Mouse (Mus musculus) intestine, embryonic 14.5 days (tissue): ENCODE data around the gene Prr15. TPM values are rescaled to one million over a fixed set of nuclear protein-coding genes. Genes with fewer than 3 reads are reported as not detected.

Experiments used
- ATAC-seq: fragments of 200-750 bp; cut with Nextera tagmentation; replicated peaks from 2 replicates; pipeline ENCODE4 v1.8.0; 2017; ENCODE audit warnings: low read depth, moderate number of reproducible peaks, moderate TSS enrichment, moderate library complexity; ENCODE audit not compliant: low FRiP score, low TSS enrichment
- DNase-seq: peaks from one replicate; pipeline ENCODE4 v3.0.0-alpha.2; 2018; ENCODE audit warnings: low spot score
- H3K27ac ChIP-seq: fragments of 300-500 bp; sonication (generic); 2 replicates; pipeline ENCODE4 v1.5.1; 2014; ENCODE audit warnings: low read depth, mild to moderate bottlenecking, control low read depth
- H3K27me3 ChIP-seq: fragments of 300-500 bp; sonication (generic); replicated peaks from 2 replicates; pipeline ENCODE4 v1.6.1; 2014; ENCODE audit warnings: low read length, control low read depth; ENCODE audit not compliant: control insufficient read depth, insufficient read depth
- H3K36me3 ChIP-seq: fragments of 300-500 bp; sonication (generic); 2 replicates; pipeline ENCODE4 v1.6.1; 2014; ENCODE audit warnings: low read length, control low read depth; ENCODE audit not compliant: control insufficient read depth, insufficient read depth
- H3K4me1 ChIP-seq: fragments of 300-500 bp; sonication (generic); replicated peaks from 2 replicates; pipeline ENCODE4 v1.6.1; 2014; ENCODE audit warnings: low read length, control low read depth, mixed read lengths; ENCODE audit not compliant: control insufficient read depth, insufficient read depth
- H3K4me2 ChIP-seq: fragments of 300-500 bp; sonication (generic); 2 replicates; pipeline ENCODE4 v1.6.1; 2014; ENCODE audit warnings: low read length
- H3K4me3 ChIP-seq: fragments of 300-500 bp; sonication (generic); 2 replicates; pipeline ENCODE4 v1.5.1; 2014; ENCODE audit warnings: low read depth, low read length, control low read depth, mixed read lengths
- H3K9ac ChIP-seq: fragments of 300-500 bp; sonication (generic); 2 replicates; pipeline ENCODE4 v1.6.1; 2014; ENCODE audit warnings: mild to moderate bottlenecking, low read length
- H3K9me3 ChIP-seq: fragments of 300-500 bp; sonication (generic); 2 replicates; pipeline ENCODE4 v1.6.1; 2016; ENCODE audit warnings: low read length, control low read depth; ENCODE audit not compliant: control insufficient read depth
- WGBS: fragments of 180-500 bp; shearing (Covaris S2); extraction: QIAGEN DNeasy Blood & Tissue Kit; methylation state at CpG from one replicate; pipeline ENCODE4 v1.1.7; 2014; 5-methylcytosine and 5-hydroxymethylcytosine counted together
- polyA plus RNA-seq: library from polyadenylated mRNA; unstranded; fragments of >200 nt; fragmentation: Nextera tagmentation; extraction: Ambion mirVana; gene quantifications from 2 replicates; pipeline ENCODE4 v1.2.1, GENCODE M21; 2014

Gene Prr15
- polyA plus RNA-seq, 1 experiment from 2014 or later, result 8.6 TPM

DNA sequence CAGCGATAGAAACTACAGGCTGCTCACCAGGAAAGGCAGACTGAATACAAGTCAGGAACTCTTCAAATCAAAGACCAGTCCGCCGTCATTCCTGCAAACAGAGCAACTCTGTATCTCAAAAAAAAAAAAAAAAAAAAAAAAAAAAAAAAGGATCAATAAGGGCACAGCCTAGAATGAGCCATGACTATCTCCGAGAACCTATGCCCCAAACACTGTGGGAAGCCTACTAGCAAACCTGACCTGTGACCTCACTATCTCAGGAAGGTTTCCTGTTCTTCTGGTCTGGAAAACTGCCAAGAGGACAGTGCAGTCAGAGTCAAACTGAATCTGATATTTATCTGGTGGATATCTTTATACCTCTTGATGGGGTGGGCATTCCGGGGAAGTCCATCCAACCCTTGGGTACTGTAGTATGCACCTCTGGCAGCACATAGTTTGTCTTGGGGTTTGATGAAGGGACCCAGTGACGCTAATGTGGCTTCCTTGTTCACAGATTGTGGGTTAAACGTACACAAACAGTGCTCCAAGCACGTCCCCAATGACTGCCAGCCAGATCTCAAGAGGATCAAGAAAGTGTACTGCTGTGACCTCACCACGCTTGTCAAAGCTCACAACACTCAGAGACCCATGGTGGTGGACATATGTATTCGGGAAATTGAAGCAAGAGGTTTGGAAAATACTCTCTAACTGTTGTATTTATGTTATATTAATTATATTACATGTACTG, 35.7 kb upstream of the Prr15 start:
- DNase-seq, result no peak
- no peaks in the 10 kb centered on the region for H3K36me3 ChIP-seq
- peak; percentile 43; the same call in 1 of the 2 replicates for ATAC-seq
- no peak overlapping the region for H3K4me2 ChIP-seq
- no peaks in the 10 kb centered on the region for H3K9me3 ChIP-seq
- 55% methylated on average over 10 of the region's 10 CpGs for WGBS
- no peaks in the 10 kb centered on the region for H3K27me3 ChIP-seq
- H3K27ac ChIP-seq, result no peak overlapping the region
- H3K4me3 ChIP-seq, result no peak overlapping the region
- no peak overlapping the region for H3K9ac ChIP-seq
- no peaks in the 10 kb centered on the region; the same call in 1 of the 2 replicates for H3K4me1 ChIP-seq

DNA sequence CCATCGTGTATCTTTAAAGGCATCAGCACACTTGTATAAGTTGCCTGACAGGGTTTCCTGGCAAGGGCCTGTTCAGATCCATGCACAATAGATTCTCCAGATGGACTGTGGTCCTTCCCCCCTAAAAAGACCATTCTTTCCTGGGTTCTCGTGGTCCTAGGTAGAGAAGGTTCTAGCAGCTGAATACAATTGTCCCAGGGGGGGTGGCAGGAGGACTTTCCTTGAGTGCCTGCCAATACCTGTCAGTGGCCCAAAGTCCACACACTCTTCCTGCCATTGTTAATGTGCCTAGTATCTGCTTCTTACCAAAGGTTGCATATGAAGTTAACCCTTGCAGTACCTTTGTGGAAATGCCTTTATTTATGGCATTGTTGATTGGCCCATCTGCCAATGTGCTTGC, 28.4 kb upstream of the Prr15 start:
- 86% methylated on average over 2 of the region's 2 CpGs for WGBS

DNA sequence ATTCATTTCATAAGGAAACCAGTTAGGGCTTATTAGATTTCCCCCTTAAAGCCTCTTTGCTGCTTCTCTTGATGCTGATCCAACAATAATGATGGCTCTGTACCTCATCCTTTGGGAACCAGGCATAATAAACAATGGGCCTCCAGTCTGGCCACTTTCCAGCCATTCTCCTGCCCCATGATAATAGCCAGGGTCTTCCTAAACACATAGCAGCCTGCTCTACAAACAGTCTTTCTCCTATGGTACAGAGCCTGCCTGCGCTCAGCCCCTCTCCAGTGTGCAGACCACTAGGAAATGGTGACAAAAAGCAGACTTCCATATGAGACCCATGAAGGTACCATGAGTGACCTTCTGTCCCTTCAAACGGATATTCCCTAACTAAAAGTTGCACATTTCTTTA, 26.2 kb upstream of the Prr15 start:
- no peak; the same call in 1 of the 2 replicates for ATAC-seq
- DNase-seq, result no peak
- H3K9ac ChIP-seq, result no peak overlapping the region
- no peaks in the 10 kb centered on the region for H3K36me3 ChIP-seq
- H3K27ac ChIP-seq, result peak overlapping the region; percentile 33
- WGBS, result 37% methylated on average over 2 of the region's 2 CpGs
- no peaks in the 10 kb centered on the region for H3K27me3 ChIP-seq
- H3K4me2 ChIP-seq, result no peak overlapping the region
- no peak overlapping the region for H3K4me3 ChIP-seq
- H3K9me3 ChIP-seq, result no peaks in the 10 kb centered on the region
- peaks cover 10% of the 10 kb centered on the region; the same call in 1 of the 2 replicates for H3K4me1 ChIP-seq

More for the DNA sequence above, 28.4 kb upstream of the Prr15 start:
- no peak overlapping the region for H3K4me3 ChIP-seq
- H3K9me3 ChIP-seq, result no peaks in the 10 kb centered on the region
- H3K27me3 ChIP-seq, result no peaks in the 10 kb centered on the region
- H3K4me1 ChIP-seq, result peaks cover 10% of the 10 kb centered on the region; the same call in 1 of the 2 replicates
- no peak for ATAC-seq
- no peak overlapping the region for H3K9ac ChIP-seq
- no peak for DNase-seq
- no peaks in the 10 kb centered on the region for H3K36me3 ChIP-seq
- no peak overlapping the region for H3K27ac ChIP-seq
- no peak overlapping the region for H3K4me2 ChIP-seq

DNA sequence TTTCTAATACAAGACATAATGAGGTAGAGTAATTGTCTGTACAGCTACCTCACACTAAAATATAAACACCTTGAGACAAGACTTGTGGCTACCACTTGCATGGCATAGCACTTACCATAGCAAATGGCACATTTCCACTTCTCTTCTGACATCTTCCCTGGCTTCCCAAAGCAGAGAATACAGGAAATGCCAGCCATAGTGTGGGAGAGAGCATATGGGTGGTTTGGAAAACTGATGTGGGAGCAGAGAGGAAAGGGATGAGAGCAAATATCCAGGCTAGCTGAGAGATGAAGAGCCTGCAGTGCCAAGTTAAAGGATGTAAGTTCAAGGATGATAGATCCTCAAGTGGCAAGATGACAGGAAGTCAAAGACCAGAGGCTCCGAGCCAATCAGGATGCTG, 19.9 kb upstream of the Prr15 start:
- Histone ChIP-seq H3K4me2 (no peak overlapping the region), H3K4me1 (no peaks in the 10 kb centered on the region), H3K9ac (no peak overlapping the region), H3K27me3 (no peaks in the 10 kb centered on the region), H3K4me3 (no peak overlapping the region), H3K27ac (no peak overlapping the region), H3K36me3 (no peaks in the 10 kb centered on the region), H3K9me3 (no peaks in the 10 kb centered on the region)
- ATAC-seq, result no peak
- WGBS, result 62% methylated on average over 1 of the region's 1 CpGs
- DNase-seq, result no peak

DNA sequence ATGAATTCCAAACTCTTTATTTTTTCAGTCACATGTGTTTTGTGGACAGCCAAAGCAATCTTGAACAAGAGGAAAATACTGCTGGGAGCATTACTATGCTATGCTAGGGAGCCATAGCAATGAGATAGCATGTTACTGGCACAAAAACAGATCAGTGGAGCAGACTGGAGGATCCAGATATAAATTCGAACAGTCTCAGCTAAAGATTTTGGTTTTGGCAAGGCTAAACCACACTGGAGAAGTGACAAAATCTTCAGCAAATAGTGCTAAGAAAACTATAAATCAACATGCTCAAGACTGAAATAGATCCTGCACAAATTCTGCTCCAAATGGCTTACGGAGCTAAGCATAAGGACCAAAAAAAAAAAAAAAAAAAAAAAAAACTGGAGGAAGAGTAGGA, 12.6 kb upstream of the Prr15 start:
- H3K4me3 ChIP-seq, result no peak overlapping the region
- H3K36me3 ChIP-seq, result no peaks in the 10 kb centered on the region
- H3K27ac ChIP-seq, result no peak overlapping the region
- H3K4me2 ChIP-seq, result no peak overlapping the region
- no peaks in the 10 kb centered on the region for H3K27me3 ChIP-seq
- no peak for ATAC-seq
- no peaks in the 10 kb centered on the region for H3K4me1 ChIP-seq
- 88% methylated on average over 2 of the region's 2 CpGs for WGBS
- no peaks in the 10 kb centered on the region for H3K9me3 ChIP-seq
- DNase-seq, result no peak
- no peak overlapping the region for H3K9ac ChIP-seq

DNA sequence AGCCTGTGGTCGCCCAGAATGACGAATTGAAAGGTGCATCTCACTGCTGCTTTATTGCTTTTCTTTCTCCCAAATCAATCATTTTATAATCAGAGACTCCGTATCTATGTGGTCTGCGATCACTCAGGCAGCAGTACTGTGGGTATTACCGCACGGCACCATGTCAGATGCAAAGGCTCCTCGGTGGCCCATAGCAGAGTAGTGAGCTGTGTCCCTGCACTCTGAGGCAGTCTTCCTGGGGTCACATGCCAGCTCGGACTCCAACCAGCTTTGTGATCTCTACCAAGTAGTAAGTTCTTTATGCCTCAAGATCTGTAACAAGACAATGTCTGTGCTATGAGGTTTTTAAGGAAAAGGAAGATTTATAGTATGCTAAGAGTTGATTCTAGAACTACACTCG, 7.0 kb upstream of the Prr15 start:
- Histone ChIP-seq H3K9me3 (no peaks in the 10 kb centered on the region), H3K27me3 (no peaks in the 10 kb centered on the region), H3K27ac (no peak overlapping the region), H3K4me1 (no peaks in the 10 kb centered on the region), H3K4me2 (no peak overlapping the region), H3K36me3 (no peaks in the 10 kb centered on the region), H3K9ac (no peak overlapping the region), H3K4me3 (no peak overlapping the region)
- ATAC-seq (no peak), DNase-seq (no peak)
- 82% methylated on average over 9 of the region's 9 CpGs for WGBS

DNA sequence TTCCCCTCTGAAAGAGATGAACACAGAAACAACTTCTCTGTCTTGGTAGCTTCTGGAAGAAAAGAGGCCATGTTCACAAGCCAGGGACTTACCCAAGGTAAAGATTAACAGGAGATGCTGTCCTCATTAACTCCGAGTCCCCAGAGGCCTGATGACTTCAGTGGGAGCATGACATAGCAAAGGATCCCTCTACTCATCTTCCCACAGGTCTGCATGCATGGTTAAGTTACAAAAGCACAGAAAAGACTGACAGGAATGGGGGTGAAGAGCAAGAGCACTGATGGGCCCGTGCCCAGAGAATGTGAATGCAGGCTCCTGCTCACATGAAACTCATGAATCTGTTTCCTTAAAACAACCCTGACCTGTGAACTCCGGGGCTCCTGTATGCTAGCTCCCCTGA, 6.4 kb upstream of the Prr15 start:
- DNase-seq, result no peak
- H3K4me3 ChIP-seq, result no peak overlapping the region
- no peaks in the 10 kb centered on the region for H3K36me3 ChIP-seq
- no peak overlapping the region for H3K27ac ChIP-seq
- 67% methylated on average over 3 of the region's 3 CpGs for WGBS
- no peak overlapping the region for H3K9ac ChIP-seq
- H3K9me3 ChIP-seq, result no peaks in the 10 kb centered on the region
- H3K4me1 ChIP-seq, result no peaks in the 10 kb centered on the region
- H3K4me2 ChIP-seq, result no peak overlapping the region
- ATAC-seq, result no peak
- peaks cover 3% of the 10 kb centered on the region; the same call in 1 of the 2 replicates for H3K27me3 ChIP-seq

DNA sequence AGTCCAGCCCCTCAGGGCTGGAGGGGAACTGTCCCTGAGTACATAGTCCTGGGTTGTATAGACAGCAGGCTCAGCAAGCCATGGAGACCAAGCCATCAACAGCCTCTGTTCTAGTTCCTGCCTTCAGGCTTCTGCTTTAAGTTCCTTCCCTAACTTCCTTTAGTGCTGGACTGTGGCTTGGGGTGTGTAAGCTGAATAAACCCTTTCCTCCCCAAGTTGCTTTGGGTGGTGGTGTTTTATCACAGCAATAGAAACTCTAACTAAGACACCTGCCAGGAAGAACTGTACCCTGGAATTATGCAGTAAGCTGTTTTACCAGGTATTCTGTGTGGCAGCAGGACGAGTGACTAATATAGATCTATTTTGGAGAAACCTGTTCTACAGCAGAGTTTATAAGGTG, 5.4 kb upstream of the Prr15 start:
- no peak overlapping the region for H3K9ac ChIP-seq
- H3K4me3 ChIP-seq, result no peak overlapping the region
- H3K27me3 ChIP-seq, result peaks cover 10% of the 10 kb centered on the region; the same call in 1 of the 2 replicates
- no peak for DNase-seq
- no peaks in the 10 kb centered on the region for H3K4me1 ChIP-seq
- no peaks in the 10 kb centered on the region for H3K36me3 ChIP-seq
- no peaks in the 10 kb centered on the region for H3K9me3 ChIP-seq
- H3K27ac ChIP-seq, result no peak overlapping the region
- WGBS, result 60% methylated on average over 1 of the region's 1 CpGs
- no peak for ATAC-seq
- H3K4me2 ChIP-seq, result no peak overlapping the region
